Mouse (Mus musculus) spleen, adult 12 weeks (tissue): ENCODE measurements around the gene Ccnyl1.
A peak's percentile ranks its signal among the peaks of the same experiment; 100 is the strongest.

Experiments
- DNase-seq: peaks from one replicate; pipeline ENCODE4 v3.0.0; 2022; ENCODE audit warnings: low spot score

Ccnyl1 gene

DNA sequence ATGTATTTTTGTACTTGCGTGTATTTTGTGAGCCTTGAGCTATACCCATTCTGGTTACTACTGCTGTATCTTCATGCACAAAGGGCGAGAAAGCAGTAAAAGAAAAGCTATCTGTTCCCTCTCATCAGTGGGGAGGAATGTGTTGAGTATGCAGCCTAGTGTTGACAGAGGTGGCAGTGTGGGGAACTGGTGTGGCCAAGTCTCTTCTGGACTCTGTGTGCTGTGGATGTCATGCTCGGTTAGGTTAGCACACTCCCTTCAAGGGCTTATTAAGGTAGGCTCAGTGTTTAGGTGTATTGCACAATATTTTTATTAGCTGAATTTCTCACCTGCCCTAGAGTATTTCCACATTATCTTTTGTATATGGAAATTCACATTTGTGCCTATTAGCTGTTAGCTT, 11.5 kb downstream of the Ccnyl1 start:
- no peak for DNase-seq

DNA sequence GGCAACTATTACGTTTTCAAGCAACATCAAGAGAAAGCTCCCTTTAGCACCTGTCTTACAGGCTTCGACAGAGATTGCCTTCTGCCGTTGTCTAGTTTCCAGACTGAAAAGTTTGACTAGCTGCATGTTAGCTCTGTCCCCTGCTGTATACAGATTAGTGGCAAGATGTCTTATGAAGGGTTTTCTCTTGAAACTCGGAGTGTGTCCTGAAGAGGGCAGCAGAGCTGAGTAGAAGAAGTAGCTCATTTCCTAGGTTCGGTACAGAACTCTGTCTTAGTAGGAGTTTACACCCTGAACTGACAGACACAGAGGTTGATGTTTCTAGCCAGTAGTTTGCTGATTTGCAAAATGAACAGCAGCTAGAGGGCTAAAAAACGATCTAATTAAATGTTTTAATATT, 15.0 kb downstream of the Ccnyl1 start:
- peak; percentile 46 for DNase-seq

DNA sequence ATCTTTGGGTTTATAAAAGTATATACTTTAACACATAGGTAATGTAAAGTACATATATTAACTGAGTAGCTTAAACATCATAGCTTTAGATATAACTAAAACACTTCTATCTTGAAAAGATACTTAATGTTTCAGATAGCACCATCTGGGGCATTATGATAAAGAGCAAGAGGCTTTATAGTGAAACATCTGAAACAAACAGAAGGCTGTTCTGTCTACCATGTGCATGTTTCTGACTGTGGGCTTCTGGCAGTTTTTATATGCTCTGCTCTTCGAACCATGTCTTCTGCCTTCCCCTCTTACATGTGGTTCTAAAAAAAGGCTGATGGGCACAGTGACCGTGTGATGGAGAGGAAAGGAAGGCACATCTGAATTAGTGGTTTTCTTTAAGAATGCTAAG, 16.4 kb downstream of the Ccnyl1 start:
- DNase-seq, result no peak

DNA sequence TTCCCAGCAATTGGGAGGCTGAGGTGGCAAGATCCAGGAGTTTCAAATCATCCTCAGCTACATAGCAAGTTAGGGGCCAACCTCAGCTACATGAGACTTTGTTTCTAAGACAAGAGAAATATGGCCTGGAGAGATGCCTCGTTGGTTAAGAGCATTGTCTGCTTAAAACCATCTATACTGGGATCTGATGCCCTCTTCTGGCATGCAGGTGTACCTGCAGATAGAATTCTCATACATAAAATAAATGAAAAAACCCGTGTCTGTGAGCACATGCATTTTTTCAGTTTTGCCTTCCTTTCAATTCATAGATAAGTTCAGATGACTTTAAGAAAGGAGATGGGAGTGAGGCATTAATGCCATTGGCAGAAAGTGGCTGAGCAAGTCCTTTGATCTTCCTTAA, 19.6 kb downstream of the Ccnyl1 start:
- DNase-seq, result no peak

DNA sequence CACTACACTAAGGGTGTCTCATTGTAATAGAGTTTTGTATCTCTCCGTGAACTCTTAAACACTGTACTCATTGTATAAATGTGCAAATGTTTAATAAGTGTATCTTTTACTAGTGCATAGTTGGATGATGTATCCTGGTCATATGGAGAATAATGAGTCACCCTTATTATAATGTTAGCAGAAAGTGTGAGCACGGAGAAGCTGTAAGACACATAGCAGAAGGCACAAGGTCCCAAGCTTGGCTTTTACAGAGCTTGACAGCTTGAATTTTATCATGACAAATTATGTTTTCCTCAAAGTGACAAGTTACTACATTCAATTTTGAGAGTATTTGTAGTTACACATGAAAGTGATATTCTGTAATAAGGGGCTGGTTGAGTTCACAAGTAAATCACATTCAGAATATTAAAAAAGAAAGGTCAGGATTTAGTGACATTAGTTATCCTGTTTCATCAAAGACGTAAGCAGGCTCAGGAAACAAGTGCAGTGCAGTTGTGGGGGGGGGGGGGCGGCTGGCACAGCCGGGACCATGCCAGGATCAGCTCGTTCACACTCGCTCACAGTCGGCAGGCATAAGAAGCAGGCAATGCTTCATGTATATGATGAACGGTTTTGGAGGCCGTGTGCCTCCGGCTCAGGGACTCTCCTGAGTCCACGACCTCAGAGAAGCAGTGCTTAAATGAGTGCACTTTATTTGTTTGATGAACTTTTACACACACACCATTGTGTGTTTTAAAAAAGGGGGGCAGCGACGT, 21.9 kb downstream of the Ccnyl1 start:
- no peak for DNase-seq

DNA sequence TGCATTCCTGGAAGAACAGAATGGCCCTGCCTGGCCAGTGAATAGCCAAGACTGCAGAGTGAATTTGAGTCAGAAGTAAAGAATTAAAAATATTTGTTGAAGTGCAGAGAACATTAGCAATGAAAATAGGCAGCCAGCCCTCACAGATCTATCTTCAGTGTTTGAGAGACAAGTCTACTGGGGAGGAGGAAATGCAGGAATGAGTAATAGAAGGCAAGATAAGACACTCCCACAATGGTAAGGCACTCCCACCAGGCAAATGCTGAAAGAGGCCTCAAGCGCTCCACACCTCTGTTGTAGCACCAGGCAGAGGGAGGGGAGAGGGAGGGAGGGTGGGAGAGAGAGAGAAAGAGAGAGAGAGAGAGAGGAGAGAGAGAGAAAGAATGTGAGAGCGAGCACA, 25.2 kb downstream of the Ccnyl1 start:
- no peak for DNase-seq

DNA sequence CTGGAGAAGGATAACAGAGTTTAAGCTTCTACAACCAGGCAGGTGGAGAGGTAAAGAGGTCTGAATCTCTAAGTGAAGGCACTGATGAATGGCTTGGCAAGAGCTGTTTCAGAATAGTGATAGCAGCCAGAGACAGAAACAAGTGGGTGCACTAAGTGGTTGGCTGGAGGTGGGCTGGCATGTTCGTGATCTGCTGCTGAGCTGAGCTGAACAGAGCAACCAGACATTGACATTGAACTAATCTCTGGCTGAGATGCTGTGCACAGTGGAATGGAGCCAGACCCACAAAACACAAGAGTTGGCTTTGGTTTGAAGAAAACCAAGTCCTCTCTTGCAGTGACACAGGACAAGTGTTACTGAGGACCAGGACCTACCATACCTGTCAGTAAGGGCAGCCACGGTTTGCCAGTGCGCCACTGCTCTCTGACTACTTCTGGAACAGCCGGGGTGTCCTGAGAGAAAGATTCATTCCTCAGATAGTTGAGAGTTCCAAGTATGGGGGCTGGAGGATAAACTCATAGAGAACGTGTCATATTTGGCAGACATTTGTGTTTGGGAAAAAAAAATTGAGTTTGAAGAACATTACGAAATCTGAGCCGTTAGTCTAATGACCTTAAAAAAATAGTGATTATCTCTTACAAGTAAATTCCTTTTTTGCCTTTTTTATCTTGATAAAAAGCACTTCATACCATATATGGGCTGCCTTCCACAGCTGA, 26.5 kb downstream of the Ccnyl1 start:
- DNase-seq, result no peak

DNA sequence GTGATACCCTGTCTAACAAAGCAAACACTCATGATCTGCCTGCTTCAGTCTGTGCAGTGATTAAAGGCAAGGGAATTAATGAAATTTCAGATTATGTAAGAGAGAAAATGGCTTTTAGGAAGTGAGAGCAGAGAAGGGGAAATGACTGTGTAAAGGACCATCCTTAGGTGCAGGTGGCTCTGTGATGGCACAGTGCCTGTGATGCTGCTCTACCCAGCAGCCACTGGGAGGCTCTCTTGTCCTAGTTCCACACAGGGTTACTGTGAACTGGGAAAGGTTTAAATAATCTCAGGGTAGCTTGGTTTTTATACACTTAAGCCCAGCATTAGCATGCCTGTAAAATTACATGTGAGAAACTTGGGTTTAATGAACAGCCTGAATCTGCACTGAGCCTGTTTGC, 27.2 kb downstream of the Ccnyl1 start:
- DNase-seq, result no peak

DNA sequence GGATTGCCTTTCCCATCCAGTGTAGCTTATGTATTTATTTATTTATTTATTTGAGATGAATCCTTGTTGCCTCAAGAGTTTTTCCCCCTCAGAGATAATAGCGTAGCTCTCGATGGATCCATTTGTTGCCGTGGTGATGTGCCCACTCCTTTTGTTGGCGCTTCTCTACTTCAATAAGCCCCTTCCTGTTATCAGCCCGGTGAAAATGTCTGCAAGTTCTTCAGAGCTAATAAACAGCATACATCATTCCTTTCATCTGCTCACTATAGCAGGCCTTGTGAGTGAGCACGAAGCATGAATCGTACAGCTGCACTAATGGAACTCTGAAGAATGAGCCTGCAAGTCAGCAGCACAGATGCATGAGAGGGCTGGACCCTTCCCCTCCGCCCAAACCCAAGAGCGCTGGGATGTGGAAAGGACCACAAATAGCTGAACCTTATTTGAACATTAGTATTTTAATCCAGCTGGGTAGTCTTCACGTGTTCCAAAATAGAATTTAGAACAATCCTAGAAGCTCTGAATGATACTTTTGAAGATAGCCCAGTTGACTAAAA, 30.9 kb downstream of the Ccnyl1 start:
- DNase-seq, result no peak

DNA sequence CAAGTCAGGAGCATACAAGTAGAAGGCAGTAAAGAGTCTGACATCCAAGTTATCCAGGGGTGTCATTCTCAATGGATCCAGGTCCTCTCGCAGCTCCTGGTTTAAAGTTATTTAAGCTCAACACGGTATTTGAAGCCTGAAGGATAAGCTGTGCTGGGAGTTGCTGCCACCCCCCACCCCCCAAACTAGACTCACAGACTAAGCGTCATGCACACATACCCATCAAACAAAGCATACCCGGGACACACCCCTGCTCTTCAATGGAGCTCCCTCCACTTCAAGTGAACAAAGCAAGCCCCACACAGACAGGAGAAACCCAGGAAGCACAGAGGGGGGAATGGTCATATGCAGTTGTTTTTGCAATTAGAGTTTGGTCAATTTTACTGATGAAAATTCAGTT, 39.8 kb downstream of the Ccnyl1 start:
- no peak for DNase-seq

DNA sequence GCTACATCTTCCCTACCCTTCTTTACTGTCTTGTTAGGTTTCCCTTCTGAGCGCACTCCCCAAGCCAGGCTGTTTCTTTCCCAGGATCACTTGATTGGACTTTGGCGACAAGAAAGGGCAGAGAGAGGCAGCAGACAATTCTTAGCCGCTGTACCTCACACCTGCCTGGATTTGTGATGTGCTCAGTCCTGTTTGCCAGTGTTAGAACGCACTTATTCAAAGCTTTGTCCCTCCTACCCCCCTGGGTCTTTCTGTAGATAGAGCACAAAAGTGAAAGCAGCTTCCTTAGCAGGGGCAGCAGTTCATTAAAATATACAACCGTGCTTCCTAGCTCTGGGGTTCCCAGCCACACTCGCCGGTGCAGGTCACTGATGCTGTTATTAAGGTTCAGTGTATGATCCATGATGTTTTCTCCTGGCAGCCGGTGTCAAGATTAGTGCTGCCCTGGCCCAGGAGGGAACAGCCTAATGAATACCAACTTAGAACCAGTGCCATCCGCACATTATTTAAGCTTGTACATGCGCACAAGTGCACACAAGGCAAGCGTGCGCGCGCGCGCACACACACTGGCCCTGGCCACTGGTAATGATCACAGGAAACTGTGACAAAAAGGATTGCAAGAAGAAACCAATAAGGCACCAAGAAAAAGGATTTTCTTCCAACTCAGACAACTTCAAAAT, 41.2 kb downstream of the Ccnyl1 start:
- no peak for DNase-seq

DNA sequence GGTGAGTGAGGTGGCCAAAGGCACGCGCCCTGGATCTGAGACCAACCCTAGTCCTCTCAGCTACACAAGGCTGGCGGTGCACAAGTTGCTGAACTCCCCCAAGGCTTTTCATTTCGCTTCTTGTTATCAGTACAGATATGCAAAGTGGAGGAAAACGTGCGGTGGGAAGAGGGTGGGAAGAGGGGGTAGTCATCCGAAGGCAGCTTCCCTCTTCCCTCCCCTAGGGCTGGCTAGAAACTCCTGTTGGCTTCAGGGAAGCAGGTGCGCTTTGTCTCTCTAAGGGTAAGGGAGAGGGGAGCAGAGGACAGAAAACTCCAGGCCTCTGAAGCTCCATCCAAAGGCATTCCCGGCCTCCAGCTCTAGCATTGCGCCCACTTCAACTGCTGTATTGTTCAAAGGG, 41.9 kb downstream of the Ccnyl1 start:
- DNase-seq, result no peak

DNA sequence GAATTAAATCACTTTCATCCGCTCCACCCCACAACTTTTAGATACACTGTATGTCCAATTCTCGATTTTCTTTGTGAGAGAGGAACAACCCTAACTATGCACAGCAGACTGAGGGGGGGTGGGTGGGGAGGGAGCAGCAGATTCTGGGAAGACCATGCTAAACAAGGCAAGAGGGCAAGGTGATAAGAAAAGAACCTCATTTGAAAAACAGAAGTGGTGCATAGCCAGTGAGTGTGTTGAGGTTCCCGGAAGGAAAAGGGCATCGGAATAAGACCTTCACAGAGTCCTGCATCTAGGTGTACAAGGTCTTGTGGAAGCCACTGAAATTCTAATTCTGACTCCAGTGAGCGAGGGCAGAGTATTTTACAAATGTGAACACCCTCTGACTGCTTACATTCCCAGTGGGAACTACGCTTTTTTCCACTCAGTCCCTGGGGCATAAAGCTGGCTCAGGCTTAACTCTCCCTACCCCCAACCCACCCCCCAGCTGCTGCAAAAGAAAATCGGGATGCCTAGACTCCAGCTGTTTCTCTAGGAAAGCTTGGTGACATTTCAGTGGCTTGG, 42.5 kb downstream of the Ccnyl1 start:
- DNase-seq, result no peak

DNA sequence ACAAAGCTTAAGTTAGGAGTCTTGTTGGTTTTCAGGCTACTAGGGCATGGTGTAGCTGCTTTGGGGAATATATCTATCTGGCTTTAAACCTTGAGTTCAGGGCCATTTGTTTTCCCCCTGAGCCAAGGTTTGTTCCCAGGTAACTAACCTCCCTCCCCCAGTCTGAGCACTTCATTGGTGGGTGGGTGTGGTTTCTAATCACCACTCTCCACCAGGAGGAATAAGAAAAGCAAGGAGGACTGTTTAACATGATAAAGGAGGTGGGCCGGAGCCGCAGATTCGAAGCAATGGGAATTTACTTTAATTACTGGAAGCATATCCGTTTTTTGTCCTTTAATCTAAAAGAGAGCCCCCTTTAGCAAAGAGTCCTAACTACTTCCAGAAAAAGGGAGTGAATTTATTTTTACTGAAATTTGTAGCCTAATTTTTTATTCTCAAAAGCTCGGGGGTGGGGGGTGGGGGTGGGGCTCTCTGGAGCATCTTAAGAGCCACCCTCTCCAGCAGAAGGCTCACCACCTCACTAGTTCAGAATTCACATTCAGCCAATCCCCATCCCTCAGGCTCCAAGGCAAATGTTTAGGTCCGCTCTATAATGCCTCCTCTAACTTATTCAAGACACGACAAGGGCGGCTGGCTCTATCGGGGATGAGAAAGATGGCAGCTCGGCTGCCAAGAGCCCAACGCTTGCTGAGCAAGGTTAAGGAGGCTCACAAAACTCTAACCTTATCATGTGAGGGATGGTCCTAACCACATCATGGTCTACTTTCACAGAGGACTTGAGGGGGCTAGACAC, 43.4 kb downstream of the Ccnyl1 start:
- DNase-seq, result peak; percentile 22

DNA sequence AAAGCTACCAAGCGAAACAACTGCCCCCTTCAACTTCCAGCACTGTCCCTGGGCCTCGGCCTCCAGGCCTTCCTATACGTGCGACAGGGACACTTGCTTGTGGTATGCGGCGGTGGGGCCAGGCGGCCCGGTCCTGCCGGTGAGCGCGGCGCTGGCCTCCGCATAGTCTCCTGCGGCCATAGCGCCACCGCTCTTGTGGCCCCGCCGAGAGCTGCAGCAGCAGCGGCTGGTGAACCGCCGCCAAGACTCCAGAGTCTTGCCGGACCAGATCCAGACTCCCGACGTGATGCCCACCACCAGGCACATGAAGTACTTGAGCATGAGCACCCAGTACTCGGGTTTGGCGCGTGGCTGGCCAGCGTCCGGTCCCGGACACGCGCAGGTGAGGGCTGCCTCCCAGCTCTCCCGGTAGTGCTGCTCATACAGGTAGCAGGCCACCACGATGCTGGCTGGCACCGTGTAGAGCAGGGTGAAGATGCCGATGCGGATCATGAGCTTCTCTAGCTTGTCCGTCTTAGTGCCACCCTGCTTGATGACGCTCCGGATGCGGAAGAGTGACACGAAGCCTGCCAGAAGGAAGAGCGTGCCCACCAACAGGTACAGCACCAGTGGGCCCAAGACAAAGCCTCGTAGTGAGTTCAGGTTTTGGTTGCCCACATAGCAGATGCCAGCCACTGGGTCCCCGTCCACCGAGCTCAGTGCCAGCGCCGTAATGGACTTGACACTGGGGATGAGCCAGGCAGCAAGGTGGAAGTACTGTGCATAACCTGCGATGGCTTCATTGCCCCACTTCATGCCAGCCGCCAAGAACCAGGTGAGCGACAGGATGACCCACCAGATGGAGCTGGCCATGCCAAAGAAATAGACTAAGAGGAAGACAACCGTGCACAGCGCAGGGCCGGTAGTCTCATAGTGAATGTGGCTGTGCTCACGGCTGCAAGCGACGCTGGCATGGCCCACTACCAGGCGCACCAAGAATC, 44.8 kb downstream of the Ccnyl1 start:
- DNase-seq, result peak; percentile 28

DNA sequence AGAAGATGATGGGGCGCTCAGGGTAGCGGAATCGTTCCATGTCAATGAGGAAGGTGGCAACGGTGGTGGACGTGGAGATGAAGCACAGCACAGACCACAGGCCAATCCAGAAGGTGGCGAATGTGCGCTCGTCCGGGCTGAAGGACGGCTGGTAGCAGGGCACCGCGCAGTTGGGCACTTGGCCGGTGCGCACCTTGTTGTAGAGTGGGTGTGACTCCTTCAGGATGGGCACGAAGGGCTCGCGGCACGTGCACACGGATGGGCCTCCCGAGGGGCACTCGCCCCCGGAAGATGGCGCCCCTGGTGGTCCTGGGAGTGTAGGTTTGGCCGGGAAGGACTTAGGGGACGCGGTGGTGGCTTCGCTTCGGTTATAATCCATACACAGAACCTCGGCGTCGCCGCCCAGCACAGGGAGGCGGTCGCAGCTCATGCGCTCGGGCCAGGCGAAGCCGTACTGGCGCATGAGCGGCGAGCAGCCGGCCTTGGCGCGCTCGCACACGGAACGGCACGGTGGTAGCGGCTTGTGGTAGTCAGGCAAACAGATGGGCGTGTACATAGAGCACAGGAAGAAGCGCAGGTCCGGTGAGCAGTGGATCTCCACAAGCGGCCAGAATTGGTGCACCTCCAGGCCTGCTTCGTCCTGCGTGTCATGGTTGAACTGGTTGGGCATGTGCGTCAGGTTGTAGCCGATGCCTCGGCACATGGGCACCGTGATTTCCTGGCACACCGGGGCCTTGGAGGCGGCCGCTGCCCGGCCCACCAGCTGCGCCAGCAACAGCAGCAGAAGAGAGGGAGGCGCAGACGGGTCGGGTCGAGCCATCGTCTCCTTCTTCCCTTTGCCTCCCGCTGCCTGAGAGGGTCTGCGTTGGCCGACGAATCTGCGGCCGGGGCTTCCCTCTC, 45.8 kb downstream of the Ccnyl1 start:
- peak; percentile 37 for DNase-seq

DNA sequence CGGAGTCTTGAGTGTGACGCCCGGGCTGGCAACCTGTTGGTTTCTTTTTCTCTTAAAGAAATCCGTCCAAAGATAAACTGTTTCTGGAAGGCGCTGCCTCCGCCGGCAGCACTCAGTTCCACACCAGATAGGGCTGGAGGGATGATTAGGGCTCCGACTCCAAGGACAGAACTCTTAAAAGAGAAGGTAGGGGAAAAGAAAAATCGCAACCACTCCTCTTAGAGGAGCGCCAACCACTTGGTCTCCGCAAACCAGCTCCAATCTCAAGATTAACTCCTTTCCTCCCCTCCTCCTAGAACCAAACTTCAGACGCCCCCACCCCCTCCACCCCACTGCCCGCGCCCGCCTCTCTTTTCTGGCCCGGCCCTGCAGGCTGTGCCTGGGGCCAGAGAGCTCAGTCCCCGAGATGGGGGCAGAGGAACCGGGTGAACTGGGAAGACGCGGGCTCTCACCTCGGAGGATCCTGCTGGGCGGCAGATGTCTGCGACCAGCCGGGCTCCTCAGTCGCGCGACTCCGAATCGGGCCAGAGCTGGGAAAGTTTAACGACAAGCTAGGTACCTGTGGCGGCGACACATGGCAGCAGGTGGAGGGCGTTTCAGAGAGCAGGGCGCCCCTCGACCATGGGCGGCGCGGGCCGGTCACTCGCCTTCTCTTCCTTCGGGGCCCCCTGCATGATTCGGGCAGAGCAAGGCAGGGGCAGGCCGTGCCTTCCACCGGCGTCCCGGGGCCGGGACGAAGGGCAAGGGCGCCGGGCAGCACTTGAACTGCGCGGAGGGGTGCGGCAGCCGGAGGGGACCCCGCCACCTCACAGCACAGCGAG, 46.6 kb downstream of the Ccnyl1 start:
- DNase-seq, result no peak

DNA sequence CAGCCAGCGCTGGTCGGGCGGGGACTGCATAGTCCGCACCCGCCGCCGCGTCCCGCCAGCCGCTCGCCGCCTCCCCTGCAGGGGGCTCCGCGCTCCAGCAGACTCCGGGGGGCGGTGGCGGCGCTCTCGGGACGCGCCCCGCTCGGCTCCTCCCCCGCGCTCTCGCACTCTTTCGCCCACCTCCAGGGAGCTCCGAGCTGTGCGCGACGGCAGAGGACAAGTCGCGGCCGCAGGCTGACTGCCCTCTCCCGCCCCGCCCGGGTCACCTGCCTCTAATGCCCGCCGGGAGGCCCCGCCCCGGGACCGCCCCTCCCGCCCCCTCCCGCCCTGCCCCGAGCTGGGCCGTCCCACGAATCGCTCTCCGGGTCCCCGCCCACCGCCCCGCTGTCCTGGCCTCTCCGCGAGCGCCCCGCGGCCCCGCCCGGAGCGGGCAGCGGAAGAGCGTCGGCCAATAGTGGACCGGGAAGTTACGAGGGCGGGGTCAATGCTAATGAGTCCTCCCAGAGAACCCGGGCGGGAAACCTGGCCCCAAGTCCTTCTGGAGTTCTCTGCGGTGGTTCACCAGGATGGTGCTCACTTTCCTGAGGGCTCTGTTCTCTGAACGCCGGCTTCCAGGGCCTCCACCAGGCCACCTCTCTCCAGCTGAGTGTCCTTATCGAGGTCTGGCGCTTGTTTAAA, 47.4 kb downstream of the Ccnyl1 start, which contains the start of gene Fzd5:
Fzd5 (minus strand) TSS at position 250 of the 678 bp plus-strand sequence.
- peak; percentile 84 for DNase-seq
